Comparison of ENCODE assay signal across 25 mouse cellular contexts in the genomic region with DNA sequence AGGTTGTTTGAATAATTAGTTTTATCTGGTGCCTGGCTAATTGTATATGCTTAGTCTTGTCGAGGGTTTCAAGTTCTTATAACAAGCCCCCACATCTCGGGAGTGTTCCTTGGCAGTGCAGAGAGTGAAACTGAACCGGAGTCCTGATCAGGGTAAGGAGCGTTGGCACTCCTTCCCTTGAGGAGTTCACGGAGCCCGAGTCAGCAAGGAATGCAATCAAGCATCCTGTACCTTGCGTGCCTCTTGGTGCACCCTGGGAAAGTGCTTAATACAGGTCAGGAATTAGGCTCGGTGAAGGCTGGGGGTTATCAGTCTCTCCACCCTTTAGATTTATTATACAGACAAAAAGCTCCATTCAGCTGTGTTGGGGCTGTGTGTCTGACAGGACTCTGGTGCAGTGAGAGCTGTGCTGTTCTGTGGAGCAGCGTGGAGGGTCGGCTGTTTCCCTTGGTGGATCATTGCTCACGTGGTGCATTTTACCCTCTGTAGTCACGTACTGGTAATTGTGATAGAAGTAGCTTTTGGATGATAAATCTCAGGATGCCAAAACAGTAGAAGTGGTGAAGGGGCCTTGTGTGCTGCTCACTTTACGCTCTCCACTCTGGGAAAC. TPM values are rescaled to one million over a fixed set of nuclear protein-coding genes. Genes with fewer than 3 reads are reported as not detected.
A peak's percentile ranks its signal among the peaks of the same experiment; 100 is the strongest.
DNase-seq lines count a peak whose midpoint lies in the region; ATAC-seq and TF ChIP-seq lines count a peak whose summit lies in the region.
"Had no signal": no experiment of that assay in that cellular context is flagged by ENCODE, and none has a peak within 500 bp of the region (broad histone marks: within the 10 kb centered on the region; RNA-seq: fewer than 3 reads in every experiment).

No protein-coding gene starts in this region.

- H3K27me3 ChIP-seq in heart, embryonic 13.5 days (replicated peaks): no peaks in the 10 kb centered on the region
- H3K27me3 ChIP-seq in lung, embryonic 15.5 days: no peaks in the 10 kb centered on the region
- H3K27me3 ChIP-seq in stomach, postnatal 0 days (ENCODE audit: control insufficient read depth, insufficient read depth, low read length): no peaks in the 10 kb centered on the region
- H3K27me3 ChIP-seq in forebrain, embryonic 12.5 days: no peaks in the 10 kb centered on the region
- H3K27me3 ChIP-seq: embryonic facial prominence, embryonic 15.5 days; hindbrain, embryonic 13.5 days; liver, embryonic 13.5 days; midbrain, embryonic 15.5 days; neural tube, embryonic 13.5 days had no signal

- no peak overlapping the region for H3K4me3 ChIP-seq in heart, embryonic 13.5 days
- no peak overlapping the region for H3K4me3 ChIP-seq in lung, embryonic 15.5 days
- no peak overlapping the region for H3K4me3 ChIP-seq in stomach, postnatal 0 days (ENCODE audit: low read depth, low read length)
- H3K4me3 ChIP-seq in forebrain, embryonic 12.5 days (replicated peaks): no peak overlapping the region
- H3K4me3 ChIP-seq: embryonic facial prominence, embryonic 15.5 days; hindbrain, embryonic 13.5 days; liver, embryonic 13.5 days; midbrain, embryonic 15.5 days; myocyte; neural tube, embryonic 13.5 days had no signal

- no peak for TF ChIP-seq EP300 in stomach, postnatal 0 days (optimal IDR thresholded peaks at IDR 0.05)

- 0 out of 2 replicates have a peak overlapping the region, but pooled peaks have one; percentile 24 for H3K9ac ChIP-seq in heart, embryonic 13.5 days
- no peak overlapping the region for H3K9ac ChIP-seq in lung, embryonic 15.5 days
- no peak overlapping the region for H3K9ac ChIP-seq in stomach, postnatal 0 days (ENCODE audit: low read length)
- no peak overlapping the region for H3K9ac ChIP-seq in forebrain, embryonic 12.5 days
- H3K9ac ChIP-seq: embryonic facial prominence, embryonic 15.5 days; forebrain, postnatal 0 days; hindbrain, embryonic 13.5 days; liver, embryonic 13.5 days; midbrain, embryonic 15.5 days; neural tube, embryonic 13.5 days had no signal

- H3K9me3 ChIP-seq in heart, embryonic 13.5 days: no peaks in the 10 kb centered on the region
- no peaks in the 10 kb centered on the region for H3K9me3 ChIP-seq in lung, embryonic 15.5 days
- no peaks in the 10 kb centered on the region for H3K9me3 ChIP-seq in stomach, postnatal 0 days (ENCODE audit: control insufficient read depth, low read length)
- H3K9me3 ChIP-seq in forebrain, embryonic 12.5 days: no peaks in the 10 kb centered on the region
- H3K9me3 ChIP-seq: embryonic facial prominence, embryonic 15.5 days; hindbrain, embryonic 13.5 days; liver, embryonic 13.5 days; midbrain, embryonic 15.5 days; neural tube, embryonic 13.5 days had no signal

- intact Hi-C loops in heart, postnatal 10 days (cut with DNase I): no loop called here

- peak overlapping the region; percentile 12; the same call in 1 of the 2 replicates for H3K4me2 ChIP-seq in heart, embryonic 13.5 days
- peak overlapping the region; percentile 36 for H3K4me2 ChIP-seq in lung, embryonic 15.5 days
- peak overlapping the region; percentile 32 for H3K4me2 ChIP-seq in stomach, postnatal 0 days (replicated peaks; ENCODE audit: low read depth)
- H3K4me2 ChIP-seq in forebrain, embryonic 12.5 days: no peak overlapping the region
- H3K4me2 ChIP-seq: embryonic facial prominence, embryonic 15.5 days; hindbrain, embryonic 13.5 days; liver, embryonic 13.5 days; midbrain, embryonic 15.5 days; neural tube, embryonic 13.5 days had no signal

- no peak for TF ChIP-seq CTCF in stomach, postnatal 0 days (IDR thresholded peaks at IDR 0.05; ENCODE audit: low read depth)

- H3K4me1 ChIP-seq in heart, embryonic 13.5 days: peaks cover 30% of the 10 kb centered on the region
- H3K4me1 ChIP-seq in lung, embryonic 15.5 days: 0 out of 2 replicates have a peak, but pooled peaks cover 12% of the 10 kb centered on the region
- H3K4me1 ChIP-seq in stomach, postnatal 0 days (replicated peaks; ENCODE audit: control insufficient read depth, insufficient read depth): no peaks in the 10 kb centered on the region
- no peaks in the 10 kb centered on the region for H3K4me1 ChIP-seq in forebrain, embryonic 12.5 days
- H3K4me1 ChIP-seq: embryonic facial prominence, embryonic 15.5 days; hindbrain, embryonic 13.5 days; liver, embryonic 13.5 days; midbrain, embryonic 15.5 days; neural tube, embryonic 13.5 days had no signal

- WGBS in heart, embryonic 13.5 days: 53% methylated on average over 13 of the region's 13 CpGs
- 28% methylated on average over 13 of the region's 13 CpGs for whole genome bisulfite sequencing in lung, embryonic 15.5 days
- WGBS in stomach, postnatal 0 days: 29% methylated on average over 13 of the region's 13 CpGs
- 90% methylated on average over 13 of the region's 13 CpGs for WGBS in forebrain, embryonic 12.5 days

- H3K27ac ChIP-seq in heart, embryonic 13.5 days (replicated peaks): no peak overlapping the region
- peak overlapping the region; percentile 27; the same call in 1 of the 2 replicates for H3K27ac ChIP-seq in lung, embryonic 15.5 days
- H3K27ac ChIP-seq in stomach, postnatal 0 days (replicated peaks): no peak overlapping the region
- no peak overlapping the region for H3K27ac ChIP-seq in forebrain, embryonic 12.5 days
- H3K27ac ChIP-seq: embryonic facial prominence, embryonic 15.5 days; hindbrain, embryonic 13.5 days; liver, embryonic 13.5 days; midbrain, embryonic 15.5 days; neural tube, embryonic 13.5 days had no signal

- H3K36me3 ChIP-seq in heart, embryonic 13.5 days: no peaks in the 10 kb centered on the region
- H3K36me3 ChIP-seq in lung, embryonic 15.5 days: no peaks in the 10 kb centered on the region
- no peaks in the 10 kb centered on the region for H3K36me3 ChIP-seq in stomach, postnatal 0 days (ENCODE audit: control insufficient read depth, insufficient read depth, low read length)
- no peaks in the 10 kb centered on the region for H3K36me3 ChIP-seq in forebrain, embryonic 12.5 days (replicated peaks)
- H3K36me3 ChIP-seq: embryonic facial prominence, embryonic 15.5 days; hindbrain, embryonic 13.5 days; liver, embryonic 13.5 days; midbrain, embryonic 15.5 days; neural tube, embryonic 13.5 days had no signal

- DNase-seq in heart, postnatal 10 days: no peak
- no peak for DNase-seq in lung, postnatal 14 days
- peak; percentile 21 for DNase-seq in lung, postnatal 25 days (ENCODE audit: low spot score)
- no peak for DNase-seq in stomach, postnatal 0 days (ENCODE audit: low spot score)
- no peak for DNase-seq in cerebellum, adult 9-10 months
- DNase-seq: adrenal gland, postnatal 10 days; cerebellum, adult 18-20 months; forebrain, postnatal 0 days; gastrocnemius, postnatal 14 days; heart, adult 18-20 months; heart, postnatal 36 days; kidney, postnatal 36 days; liver, embryonic 13.5 days; right cerebral cortex, adult 18-20 months; thymus, postnatal 25 days had no signal

- ATAC-seq in heart, embryonic 13.5 days (ENCODE audit: extremely low read depth, insufficient number of reproducible peaks, low FRiP score, low TSS enrichment): no peak
- ATAC-seq in lung, embryonic 15.5 days (ENCODE audit: borderline replicate concordance, extremely low read depth, low FRiP score, low TSS enrichment): peak; percentile 69; the same call in 1 of the 2 replicates
- no peak; the same call in 1 of the 2 replicates for ATAC-seq in stomach, postnatal 0 days (ENCODE audit: low FRiP score, low TSS enrichment)
- no peak for ATAC-seq in forebrain, embryonic 12.5 days (ENCODE audit: low FRiP score)
- ATAC-seq: forebrain, postnatal 0 days; midbrain, embryonic 15.5 days had no signal

RNA-seq across cellular contexts. Expression of gene Fras1, which starts 55.9 kb away (rescaled TPM):
- 17.8 and 18.3 TPM in 2 replicates for polyA plus RNA-seq in heart, embryonic 13.5 days (2015; fragmentation: Nextera tagmentation; extraction: Ambion mirVana)
- total RNA-seq in heart, postnatal 10 days (2021): 1 to 10 TPM; 6.5 to 6.8 TPM
- 18.2 and 26.3 TPM in 2 replicates for polyA plus RNA-seq in lung, embryonic 15.5 days (2015; fragmentation: Nextera tagmentation; extraction: Ambion mirVana)
- 3.4 and 3.6 TPM in 2 replicates for polyA plus RNA-seq in stomach, postnatal 0 days (2015; fragmentation: Nextera tagmentation; extraction: Ambion mirVana)
- polyA plus RNA-seq in forebrain, embryonic 12.5 days (2016; fragmentation: Nextera tagmentation; extraction: Ambion mirVana): 8.5 and 10.8 TPM in 2 replicates
- total RNA-seq: common myeloid progenitor, adult 5-6 weeks; megakaryocyte-erythroid progenitor cell, adult 5-6 weeks had no signal
